Mouse (Mus musculus): ENCODE measurements around the gene Nploc4. TPM values are rescaled to one million over a fixed set of nuclear protein-coding genes. Genes with fewer than 3 reads are reported as not detected.

Nploc4 gene
- total RNA-seq (2014; rRNA removed) (44.2 and 65.8 TPM in 2 replicates), polyA plus RNA-seq (2015; fragmentation: Nextera tagmentation; extraction: Ambion mirVana) (23.1 and 28.6 TPM in 2 replicates)

DNA sequence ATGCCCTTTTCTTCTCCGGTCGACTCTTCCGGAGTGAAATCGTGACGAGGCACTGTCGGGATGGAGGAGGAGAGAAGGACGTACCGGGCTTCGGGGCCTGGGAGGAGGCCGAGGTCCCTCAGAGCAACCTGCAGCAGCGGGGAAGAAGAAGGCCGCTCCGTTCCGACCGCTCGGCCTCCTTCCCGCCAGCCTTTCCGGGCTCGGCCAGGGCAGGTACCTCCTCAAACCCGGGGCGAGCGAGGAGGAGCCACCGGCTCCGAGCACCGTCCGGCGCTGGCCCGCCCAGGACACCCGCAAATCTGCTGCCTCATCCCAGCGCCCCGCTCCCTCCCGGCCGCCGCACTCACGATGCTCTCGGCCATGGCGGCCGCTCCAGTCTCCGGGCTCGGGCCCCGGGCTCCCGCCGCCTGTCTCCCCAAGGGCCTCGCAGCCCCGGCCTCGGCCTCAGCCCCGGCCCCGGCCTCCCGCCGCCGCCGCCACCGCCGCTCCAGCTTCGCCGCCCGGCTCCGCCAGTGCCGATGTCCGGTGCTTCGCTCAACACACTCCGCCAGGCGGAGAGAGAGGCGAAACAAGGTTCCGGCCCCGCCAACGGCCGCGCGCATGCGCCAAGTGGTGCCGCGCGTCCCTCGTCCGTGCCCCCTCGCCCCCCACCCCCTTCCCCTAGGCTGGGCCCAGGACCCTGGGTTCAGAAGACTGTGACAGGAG is at the start of gene Nploc4:
Gene Nploc4 (minus strand): TSS at position 557 of the 705 bp plus-strand sequence.
- H3K4me3 ChIP-seq (ENCODE audit: low read depth, low read length) = peak within 1 kb of the TSS; percentile 78
- peak; percentile 89 for DNase-seq
- H3K27ac ChIP-seq (ENCODE audit: low read depth, low read length) = peak within 1 kb of the TSS; percentile 58; the same call in 1 of the 2 replicates
- no peaks in the 10 kb centered on the region for H3K27me3 ChIP-seq (ENCODE audit: insufficient read depth, low read length)
- H3K36me3 ChIP-seq (ENCODE audit: insufficient read depth) = peaks cover 22% of the 10 kb centered on the region
- peak within 1 kb of the TSS; percentile 81 for H3K4me2 ChIP-seq (ENCODE audit: low read depth)
- peaks cover 10% of the 10 kb centered on the region; the same call in 1 of the 2 replicates for H3K4me1 ChIP-seq (ENCODE audit: insufficient read depth)
- peak; percentile 95 for ATAC-seq
- no peak; the same call in 1 of the 2 replicates for TF ChIP-seq CTCF (IDR thresholded peaks at IDR 0.05; ENCODE audit: low read depth)
- WGBS = 2% methylated on average over 65 of the region's 77 CpGs
- H3K9me3 ChIP-seq (ENCODE audit: low read length) = no peaks in the 10 kb centered on the region
- H3K9ac ChIP-seq = peak within 1 kb of the TSS; percentile 90

DNA sequence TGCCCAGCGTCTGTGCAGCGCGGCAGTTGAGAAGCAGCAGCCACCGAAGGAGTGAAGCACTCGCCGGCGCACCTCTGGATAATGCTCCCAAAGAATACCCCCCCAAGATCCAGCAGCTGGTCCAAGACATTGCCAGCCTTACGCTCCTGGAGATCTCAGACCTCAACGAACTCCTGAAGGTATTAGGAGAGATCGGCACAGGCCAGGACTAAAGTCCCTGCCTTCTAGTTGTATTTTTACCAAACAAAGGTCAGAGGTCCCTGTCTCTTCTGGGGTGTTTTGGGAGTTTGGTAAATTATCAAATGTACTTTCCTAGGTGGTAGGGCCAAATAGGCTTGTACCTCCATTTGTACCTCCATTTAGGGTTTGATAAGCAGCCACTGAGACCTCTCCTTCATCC is 47.7 kb upstream of the Nploc4 start:
- Histone ChIP-seq H3K36me3 (ENCODE audit: insufficient read depth) (peaks cover 63% of the 10 kb centered on the region), H3K9me3 (ENCODE audit: low read length) (no peaks in the 10 kb centered on the region), H3K4me3 (ENCODE audit: low read depth, low read length) (peak overlapping the region; percentile 85), H3K4me1 (ENCODE audit: insufficient read depth) (0 out of 2 replicates have a peak, but pooled peaks cover 14% of the 10 kb centered on the region), H3K27me3 (ENCODE audit: insufficient read depth, low read length) (no peaks in the 10 kb centered on the region), H3K4me2 (ENCODE audit: low read depth) (peak overlapping the region; percentile 78), H3K9ac (peak overlapping the region; percentile 88), H3K27ac (ENCODE audit: low read depth, low read length) (peak overlapping the region; percentile 88)
- no peak for TF ChIP-seq CTCF (IDR thresholded peaks at IDR 0.05; ENCODE audit: low read depth)
- ATAC-seq (no peak), DNase-seq (no peak)
- WGBS = 10% methylated on average over 10 of the region's 10 CpGs

DNA sequence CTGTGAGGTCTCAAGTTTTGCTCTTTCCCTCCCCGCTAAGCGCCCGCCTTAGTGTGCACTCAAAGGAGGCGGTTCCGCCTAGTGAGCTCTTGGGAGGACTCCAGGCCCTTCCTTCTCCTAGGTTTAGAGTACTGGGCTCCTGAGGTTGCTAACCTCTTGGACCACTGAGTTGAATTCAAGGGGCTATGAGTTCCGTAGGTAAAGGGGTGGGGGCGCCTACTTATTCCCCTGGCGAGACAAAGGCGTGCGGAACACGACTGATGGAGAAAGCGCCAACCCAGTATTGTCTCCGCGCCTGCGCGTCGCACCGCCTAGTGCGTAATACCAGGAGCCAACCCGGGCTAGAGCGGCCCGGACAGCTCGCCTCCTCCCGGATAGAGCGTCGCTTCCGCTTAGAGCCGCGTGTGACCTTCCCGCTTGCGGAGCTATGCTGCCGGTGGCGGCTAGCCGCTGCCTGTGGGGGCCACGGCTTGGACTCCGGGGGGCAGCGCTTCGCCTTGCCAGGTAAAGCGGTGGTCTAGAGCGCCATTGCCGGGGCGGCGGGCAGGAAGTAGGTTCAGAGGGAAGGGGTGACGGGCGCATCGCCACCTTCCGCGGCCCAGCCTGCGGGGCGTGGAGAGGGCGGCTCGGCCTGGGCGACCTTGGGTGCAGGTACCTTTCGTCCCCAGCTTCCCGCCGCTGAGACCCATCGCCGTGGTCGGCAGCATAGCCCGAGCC is 46.9 kb upstream of the Nploc4 start, which contains the start of gene Mrpl12:
Gene Mrpl12 (plus strand): TSS at position 349 of the 717 bp plus-strand sequence.
- H3K4me3 ChIP-seq (ENCODE audit: low read depth, low read length) = peak within 1 kb of the TSS; percentile 85
- peak within 1 kb of the TSS; percentile 88 for H3K27ac ChIP-seq (ENCODE audit: low read depth, low read length)
- TF ChIP-seq CTCF (IDR thresholded peaks at IDR 0.05; ENCODE audit: low read depth) = 0 out of 2 replicates have a peak, but pooled peaks have one; percentile 7
- H3K27me3 ChIP-seq (ENCODE audit: insufficient read depth, low read length) = no peaks in the 10 kb centered on the region
- H3K9me3 ChIP-seq (ENCODE audit: low read length) = no peaks in the 10 kb centered on the region
- H3K9ac ChIP-seq = peak within 1 kb of the TSS; percentile 88
- WGBS = under 1% methylated on average over 60 of the region's 60 CpGs
- peaks cover 63% of the 10 kb centered on the region for H3K36me3 ChIP-seq (ENCODE audit: insufficient read depth)
- H3K4me1 ChIP-seq (ENCODE audit: insufficient read depth) = 0 out of 2 replicates have a peak, but pooled peaks cover 14% of the 10 kb centered on the region
- peak within 1 kb of the TSS; percentile 78 for H3K4me2 ChIP-seq (ENCODE audit: low read depth)
- DNase-seq (peak; percentile 98), ATAC-seq (peak; percentile 99)

DNA sequence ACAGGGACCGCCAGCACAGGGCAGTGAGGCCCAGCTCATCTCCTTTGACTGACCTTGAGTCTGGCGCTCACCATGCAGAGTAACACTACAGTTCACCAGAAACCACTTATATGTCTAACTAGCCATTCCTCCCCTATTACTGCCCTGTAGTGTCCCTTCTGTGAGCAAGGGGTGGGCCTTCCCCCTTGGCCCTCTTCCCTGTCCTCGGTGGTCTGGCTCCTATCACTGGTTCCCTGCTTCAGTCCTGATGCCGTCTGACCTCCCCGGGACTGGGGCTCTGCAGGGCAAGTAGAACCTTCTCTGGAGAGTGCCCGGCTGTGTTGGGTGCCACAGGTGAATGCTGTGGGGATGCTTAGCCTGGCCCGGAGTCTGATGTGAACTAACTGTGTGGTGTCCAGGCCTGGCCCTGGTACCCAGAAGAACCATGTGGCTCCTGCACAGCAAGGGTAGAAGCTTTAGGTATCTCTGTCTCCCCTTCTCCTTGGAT is 46.0 kb upstream of the Nploc4 start:
- H3K36me3 ChIP-seq (ENCODE audit: insufficient read depth) = peaks cover 65% of the 10 kb centered on the region
- peak overlapping the region; percentile 78; the same call in 1 of the 2 replicates for H3K4me2 ChIP-seq (ENCODE audit: low read depth)
- ATAC-seq (no peak), DNase-seq (no peak)
- 0 out of 2 replicates have a peak, but pooled peaks cover 14% of the 10 kb centered on the region for H3K4me1 ChIP-seq (ENCODE audit: insufficient read depth)
- no peaks in the 10 kb centered on the region for H3K9me3 ChIP-seq (ENCODE audit: low read length)
- no peak overlapping the region for H3K4me3 ChIP-seq (ENCODE audit: low read depth, low read length)
- H3K27me3 ChIP-seq (ENCODE audit: insufficient read depth, low read length) = no peaks in the 10 kb centered on the region
- H3K9ac ChIP-seq = no peak overlapping the region
- TF ChIP-seq CTCF (IDR thresholded peaks at IDR 0.05; ENCODE audit: low read depth) = no peak
- H3K27ac ChIP-seq (ENCODE audit: low read depth, low read length) = peak overlapping the region; percentile 88
- WGBS = 86% methylated on average over 7 of the region's 7 CpGs

DNA sequence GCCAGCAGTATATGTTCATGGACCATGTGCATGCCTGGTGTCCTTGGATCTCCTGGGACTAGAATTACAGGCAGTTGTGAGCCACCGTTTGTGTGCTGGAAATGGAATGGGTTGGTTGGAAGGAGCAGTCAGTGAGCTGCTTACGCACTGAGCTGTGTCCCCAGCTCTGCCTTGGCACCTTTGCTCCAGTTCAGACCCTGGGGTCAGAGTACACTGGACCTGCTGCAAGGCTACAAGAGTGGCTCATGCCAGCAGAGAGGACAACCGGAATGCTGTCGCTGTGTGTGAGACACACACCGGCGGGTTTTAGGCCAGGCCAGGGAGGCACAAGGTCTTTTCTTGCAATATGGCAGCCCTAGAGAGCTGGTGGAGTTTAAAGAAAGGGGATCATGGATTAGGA is 34.5 kb upstream of the Nploc4 start:
- no peak overlapping the region for H3K4me3 ChIP-seq (ENCODE audit: low read depth, low read length)
- ATAC-seq = no peak
- H3K27ac ChIP-seq (ENCODE audit: low read depth, low read length) = no peak overlapping the region
- no peaks in the 10 kb centered on the region for H3K9me3 ChIP-seq (ENCODE audit: low read length)
- peaks cover 68% of the 10 kb centered on the region for H3K36me3 ChIP-seq (ENCODE audit: insufficient read depth)
- 97% methylated on average over 6 of the region's 6 CpGs for WGBS
- H3K27me3 ChIP-seq (ENCODE audit: insufficient read depth, low read length) = no peaks in the 10 kb centered on the region
- DNase-seq = no peak
- peaks cover 7% of the 10 kb centered on the region; the same call in 1 of the 2 replicates for H3K4me1 ChIP-seq (ENCODE audit: insufficient read depth)
- no peak overlapping the region for H3K9ac ChIP-seq
- no peak for TF ChIP-seq CTCF (IDR thresholded peaks at IDR 0.05; ENCODE audit: low read depth)
- no peak overlapping the region for H3K4me2 ChIP-seq (ENCODE audit: low read depth)

DNA sequence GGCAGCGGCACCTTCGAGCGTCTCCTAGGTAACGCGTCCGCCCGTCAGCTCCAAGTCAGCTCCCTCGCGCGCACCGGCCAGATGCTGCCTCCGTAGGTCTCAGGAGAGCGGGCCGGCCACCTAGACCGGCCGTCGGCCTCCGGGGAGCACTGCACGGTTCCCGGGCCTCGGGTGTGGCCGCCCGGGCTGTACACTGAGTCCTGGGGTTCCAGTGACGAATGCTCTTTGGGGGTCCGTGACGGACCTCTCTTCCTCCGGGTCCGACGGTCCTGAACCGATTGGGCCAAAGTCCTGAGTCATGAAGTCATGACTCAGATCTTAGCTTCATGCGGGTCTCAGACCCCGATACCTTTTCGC is 30.2 kb upstream of the Nploc4 start:
- no peak for ATAC-seq
- Histone ChIP-seq H3K27me3 (ENCODE audit: insufficient read depth, low read length) (no peaks in the 10 kb centered on the region), H3K9me3 (ENCODE audit: low read length) (no peaks in the 10 kb centered on the region), H3K4me3 (ENCODE audit: low read depth, low read length) (peak overlapping the region; percentile 93), H3K9ac (peak overlapping the region; percentile 78), H3K4me2 (ENCODE audit: low read depth) (peak overlapping the region; percentile 86), H3K36me3 (ENCODE audit: insufficient read depth) (peaks cover 50% of the 10 kb centered on the region), H3K27ac (ENCODE audit: low read depth, low read length) (peak overlapping the region; percentile 69), H3K4me1 (ENCODE audit: insufficient read depth) (peaks cover 15% of the 10 kb centered on the region)
- DNase-seq = no peak
- TF ChIP-seq CTCF (IDR thresholded peaks at IDR 0.05; ENCODE audit: low read depth) = no peak
- WGBS = 2% methylated on average over 33 of the region's 33 CpGs

Measured in forebrain, postnatal 0 days (tissue).